ENCODE assay signal across 24 mouse cellular contexts in genomic region chr6:137100259-137100658, GRCm38 (mm10).
DNase-seq lines count a peak whose midpoint lies in the region; ATAC-seq lines count a peak whose summit lies in the region.
"Had no signal": no experiment of that assay in that cellular context is flagged by ENCODE, and none has a peak within 500 bp of the region (broad histone marks: within the 10 kb centered on the region; RNA-seq: fewer than 3 reads in every experiment).

No protein-coding gene starts in this region.

- intact Hi-C loops in left cerebral cortex, postnatal 10 days (cut with DNase I), result no loop called here

- peak; percentile 35 for DNase-seq in heart, adult 11 months
- DNase-seq in retina, embryonic 14.5 days (ENCODE audit: low spot score), result peak; percentile 28
- no peak for DNase-seq in retina, postnatal 1 day
- DNase-seq in lung, postnatal 10 days, result peak; percentile 28
- DNase-seq in left cerebral cortex, postnatal 10 days (ENCODE audit: extremely low spot score in 1 of 2, low spot score in 2 of 2), result no peak
- DNase-seq in heart, postnatal 4 days, result no peak
- DNase-seq: adrenal gland, postnatal 10 days; cerebellum, adult 11 months; cerebellum, postnatal 10 days; kidney, adult 9 months; kidney, postnatal 25 days; layer of hippocampus, adult 9-11 months; liver, postnatal 0 days; right cerebral cortex, postnatal 25 days; thymus, postnatal 36 days had no signal

- no peak overlapping the region for H3K4me2 ChIP-seq in heart, embryonic 12.5 days
- H3K4me2 ChIP-seq in midbrain, embryonic 15.5 days, result no peak overlapping the region
- H3K4me2 ChIP-seq: limb, embryonic 15.5 days; neural tube, embryonic 15.5 days had no signal

- ATAC-seq in heart, embryonic 12.5 days (ENCODE audit: insufficient number of reproducible peaks, low FRiP score), result no peak
- no peak for ATAC-seq in midbrain, embryonic 15.5 days (replicated peaks)
- ATAC-seq: activated CD4-positive, CD25-positive, alpha-beta regulatory T cell, adult 4 months; CD4-positive, CD25-positive, alpha-beta regulatory T cell, adult 4 months; liver, postnatal 0 days; midbrain, embryonic 16.5 days had no signal

- H3K4me1 ChIP-seq in heart, embryonic 12.5 days (replicated peaks), result peaks cover 11% of the 10 kb centered on the region
- 0 out of 2 replicates have a peak, but pooled peaks cover 3% of the 10 kb centered on the region for H3K4me1 ChIP-seq in midbrain, embryonic 15.5 days
- H3K4me1 ChIP-seq: megakaryocyte, embryonic 14.5 days had no signal

- no peak overlapping the region for H3K4me3 ChIP-seq in heart, embryonic 12.5 days
- H3K4me3 ChIP-seq in midbrain, embryonic 15.5 days, result no peak overlapping the region
- H3K4me3 ChIP-seq: hindbrain, embryonic 10.5 days; limb, embryonic 15.5 days; megakaryocyte, embryonic 14.5 days; neural tube, embryonic 15.5 days had no signal

- WGBS in heart, embryonic 12.5 days, result 61% methylated on average over 2 of the region's 2 CpGs
- WGBS in midbrain, embryonic 15.5 days, result 74% methylated on average over 2 of the region's 2 CpGs

- H3K27ac ChIP-seq in heart, embryonic 12.5 days (ENCODE audit: poor library complexity, severe bottlenecking), result no peak overlapping the region
- no peak overlapping the region for H3K27ac ChIP-seq in midbrain, embryonic 15.5 days
- H3K27ac ChIP-seq: hindbrain, embryonic 10.5 days; neural tube, embryonic 15.5 days had no signal

- no peaks in the 10 kb centered on the region for H3K27me3 ChIP-seq in heart, embryonic 12.5 days (replicated peaks)
- H3K27me3 ChIP-seq in midbrain, embryonic 15.5 days (replicated peaks), result no peaks in the 10 kb centered on the region
- H3K27me3 ChIP-seq: limb, embryonic 15.5 days; megakaryocyte, embryonic 14.5 days; neural tube, embryonic 15.5 days had no signal

- no peak overlapping the region for H3K9ac ChIP-seq in heart, embryonic 12.5 days
- H3K9ac ChIP-seq in midbrain, embryonic 15.5 days, result no peak overlapping the region
- H3K9ac ChIP-seq: limb, embryonic 15.5 days; liver, postnatal 0 days; neural tube, embryonic 15.5 days had no signal

- H3K9me3 ChIP-seq in heart, embryonic 12.5 days (replicated peaks), result no peaks in the 10 kb centered on the region
- no peaks in the 10 kb centered on the region for H3K9me3 ChIP-seq in midbrain, embryonic 15.5 days
- H3K9me3 ChIP-seq: hindbrain, embryonic 10.5 days; limb, embryonic 15.5 days; neural tube, embryonic 15.5 days had no signal

- no peaks in the 10 kb centered on the region for H3K36me3 ChIP-seq in heart, embryonic 12.5 days
- H3K36me3 ChIP-seq in midbrain, embryonic 15.5 days (replicated peaks), result no peaks in the 10 kb centered on the region
- H3K36me3 ChIP-seq: hindbrain, embryonic 10.5 days; limb, embryonic 15.5 days; neural tube, embryonic 15.5 days had no signal

Comparison
In these comparisons a context has a peak if more than half of its experiments do, and no peak if none do; other contexts are left out.
1. DNase-seq: peak in heart, adult 11 months (single experiment), retina, embryonic 14.5 days (single experiment) and lung, postnatal 10 days (single experiment); none in retina, postnatal 1 day (single experiment), left cerebral cortex, postnatal 10 days (0 of 2) and heart, postnatal 4 days (single experiment).